Mouse (Mus musculus) limb, embryonic 10.5 days (tissue): ENCODE measurements around the gene Cpne5. TPM values are rescaled to one million over a fixed set of nuclear protein-coding genes. Genes with fewer than 3 reads are reported as not detected.

Experiments
- DNase-seq: peaks from one replicate; pipeline ENCODE4 v3.0.0-alpha.2; 2017; ENCODE audit warnings: low spot score
- H3K27ac ChIP-seq: fragments of 300-500 bp; sonication (generic); 2 replicates; pipeline ENCODE4 v1.5.1; 2016; ENCODE audit warnings: mild to moderate bottlenecking
- H3K27me3 ChIP-seq: fragments of 300-500 bp; sonication (generic); 2 replicates; pipeline ENCODE4 v1.6.1; 2016; ENCODE audit warnings: low read depth, mild to moderate bottlenecking; ENCODE audit not compliant: poor library complexity, severe bottlenecking
- H3K36me3 ChIP-seq: fragments of 300-500 bp; sonication (generic); 2 replicates; pipeline ENCODE4 v1.6.1; 2016; ENCODE audit warnings: mild to moderate bottlenecking, moderate library complexity
- H3K4me1 ChIP-seq: fragments of 300-500 bp; sonication (generic); 2 replicates; pipeline ENCODE4 v1.6.1; 2016
- H3K4me3 ChIP-seq: fragments of 300-500 bp; sonication (generic); 2 replicates; pipeline ENCODE4 v1.5.1; 2016; ENCODE audit warnings: mild to moderate bottlenecking, moderate library complexity
- H3K9me3 ChIP-seq: fragments of 300-500 bp; sonication (generic); replicated peaks from 2 replicates; pipeline ENCODE4 v1.6.1; 2016; ENCODE audit warnings: mild to moderate bottlenecking
- WGBS: fragments of 180-500 bp; shearing (Covaris S2); methylation state at CpG from one replicate; pipeline ENCODE4 v1.1.7; 2016; 5-methylcytosine and 5-hydroxymethylcytosine counted together
- polyA plus RNA-seq: library from polyadenylated mRNA; unstranded; fragments of >200 nt; fragmentation: Nextera tagmentation; extraction: Ambion mirVana; gene quantifications from 2 replicates; pipeline ENCODE4 v1.2.1, GENCODE M21; 2016

Cpne5 gene
- polyA plus RNA-seq, 1 experiment from 2014 or later, result 2.0 TPM

DNA sequence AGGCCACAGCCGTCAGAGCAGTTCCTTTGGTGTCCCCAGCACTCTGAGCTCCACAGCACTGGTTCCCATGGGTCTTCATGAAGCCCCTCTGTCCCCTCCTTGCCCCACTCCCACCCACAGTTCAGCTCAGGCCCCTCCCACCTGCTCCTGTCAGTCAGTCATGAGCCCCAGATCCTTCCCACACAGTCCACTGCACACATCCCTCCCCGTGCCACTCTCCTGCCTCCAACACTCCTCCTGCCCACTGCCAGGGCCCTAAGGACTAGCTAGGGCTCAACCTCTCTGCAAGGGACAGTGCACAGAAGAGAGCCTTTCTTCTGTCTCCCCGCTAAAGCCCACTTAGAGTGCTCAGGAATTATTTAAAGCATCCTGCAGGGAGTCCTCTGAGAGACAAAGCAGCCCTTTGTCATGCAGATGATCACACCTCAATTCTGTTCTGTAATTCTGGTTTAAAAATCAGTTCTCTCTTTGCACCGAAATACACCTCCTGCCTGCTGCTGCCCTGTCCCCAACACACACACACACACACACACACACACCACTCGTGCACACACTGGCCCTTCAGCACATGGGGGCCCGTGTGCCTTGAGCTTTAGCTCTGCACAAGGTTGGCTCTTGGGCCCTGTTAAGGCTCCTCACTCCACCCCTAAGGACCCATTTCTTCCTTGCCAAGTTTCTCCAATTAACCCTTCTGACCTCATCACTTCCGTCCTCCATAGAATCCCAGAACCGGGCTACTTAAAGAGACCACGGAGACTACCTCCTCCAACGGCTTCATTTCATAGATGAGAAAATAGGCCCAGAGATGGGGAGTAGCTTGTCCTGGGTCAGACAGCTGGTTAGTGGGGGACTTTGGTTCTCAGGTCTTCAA is 50.7 kb downstream of the Cpne5 start:
- 28% methylated on average over 10 of the region's 10 CpGs for WGBS
- no peaks in the 10 kb centered on the region for H3K36me3 ChIP-seq
- H3K9me3 ChIP-seq, result no peaks in the 10 kb centered on the region
- peak overlapping the region; percentile 80 for H3K27ac ChIP-seq
- DNase-seq, result no peak
- H3K4me1 ChIP-seq, result peaks cover 75% of the 10 kb centered on the region
- H3K27me3 ChIP-seq, result peaks cover 13% of the 10 kb centered on the region; the same call in 1 of the 2 replicates
- H3K4me3 ChIP-seq, result 0 out of 2 replicates have a peak overlapping the region, but pooled peaks have one; percentile 7

DNA sequence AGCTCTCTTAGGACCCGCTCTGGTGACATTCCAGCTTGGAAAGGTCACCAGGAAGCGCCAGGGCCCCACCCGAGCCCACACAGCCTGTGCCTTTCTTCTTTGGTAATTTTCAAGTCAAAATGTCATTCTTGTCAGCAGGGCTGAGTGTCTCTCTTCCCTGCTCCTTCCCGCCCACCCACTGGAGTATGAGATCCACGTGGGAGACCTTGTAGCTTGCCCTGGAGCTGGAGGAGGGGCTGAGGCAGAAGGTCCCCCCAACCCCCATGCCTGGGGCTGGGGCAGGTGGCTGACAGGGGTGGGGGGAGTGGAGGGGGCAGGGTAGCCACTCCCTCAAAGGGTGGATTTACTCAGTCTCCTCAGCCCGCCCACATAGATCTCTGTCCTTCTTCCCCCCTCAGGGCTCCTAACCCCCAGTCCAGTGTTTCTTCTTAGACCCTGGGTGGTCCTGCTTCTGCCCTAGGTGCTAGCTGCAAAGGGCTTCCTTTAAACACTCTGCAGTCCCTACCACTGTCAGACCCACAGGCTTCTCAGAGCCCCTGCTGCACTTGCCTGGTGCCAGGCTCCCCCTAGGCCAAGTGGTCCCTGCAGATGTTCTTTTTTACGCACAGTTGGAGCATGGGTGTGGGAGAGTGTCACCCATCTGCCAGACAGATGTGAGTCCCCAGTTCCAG is 52.5 kb downstream of the Cpne5 start:
- Histone ChIP-seq H3K36me3 (no peaks in the 10 kb centered on the region), H3K27me3 (peaks cover 13% of the 10 kb centered on the region; the same call in 1 of the 2 replicates), H3K4me1 (peaks cover 73% of the 10 kb centered on the region), H3K9me3 (no peaks in the 10 kb centered on the region), H3K27ac (peak overlapping the region; percentile 73), H3K4me3 (no peak overlapping the region)
- 41% methylated on average over 7 of the region's 7 CpGs for WGBS
- no peak for DNase-seq

GRCm38 (mm10) chr17:29183162-29183561 is 54.8 kb downstream of the Cpne5 start:
- no peaks in the 10 kb centered on the region for H3K36me3 ChIP-seq
- no peak overlapping the region for H3K27ac ChIP-seq
- H3K4me3 ChIP-seq, result no peak overlapping the region
- no peak for DNase-seq
- no peaks in the 10 kb centered on the region for H3K9me3 ChIP-seq
- peaks cover 61% of the 10 kb centered on the region for H3K4me1 ChIP-seq
- H3K27me3 ChIP-seq, result peaks cover 7% of the 10 kb centered on the region; the same call in 1 of the 2 replicates
- WGBS, result 60% methylated on average over 11 of the region's 11 CpGs

DNA sequence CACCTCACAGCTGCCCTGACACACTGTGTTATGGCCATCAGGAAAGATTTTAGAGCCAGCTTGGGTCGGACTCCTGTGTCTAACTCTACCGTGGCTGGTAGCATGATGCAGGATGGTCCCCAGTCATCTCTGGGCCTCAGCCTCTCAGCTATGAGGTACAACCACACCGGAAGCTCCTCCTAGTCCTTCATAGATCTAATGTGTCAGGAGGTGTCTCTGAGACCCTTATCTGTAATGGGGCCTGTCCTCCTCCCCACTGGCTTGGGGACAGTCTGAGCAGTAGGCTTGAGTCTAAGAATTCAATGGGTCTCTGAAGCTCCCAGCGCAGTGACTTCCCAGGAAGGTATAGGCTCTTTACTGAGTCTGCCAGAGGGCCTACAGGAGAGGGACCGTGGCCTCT is 56.2 kb downstream of the Cpne5 start:
- Histone ChIP-seq H3K4me1 (peaks cover 50% of the 10 kb centered on the region), H3K9me3 (no peaks in the 10 kb centered on the region), H3K27me3 (peaks cover 7% of the 10 kb centered on the region; the same call in 1 of the 2 replicates), H3K27ac (no peak overlapping the region; the same call in 1 of the 2 replicates), H3K36me3 (no peaks in the 10 kb centered on the region), H3K4me3 (no peak overlapping the region)
- DNase-seq, result no peak
- 87% methylated on average over 5 of the region's 5 CpGs for WGBS

DNA sequence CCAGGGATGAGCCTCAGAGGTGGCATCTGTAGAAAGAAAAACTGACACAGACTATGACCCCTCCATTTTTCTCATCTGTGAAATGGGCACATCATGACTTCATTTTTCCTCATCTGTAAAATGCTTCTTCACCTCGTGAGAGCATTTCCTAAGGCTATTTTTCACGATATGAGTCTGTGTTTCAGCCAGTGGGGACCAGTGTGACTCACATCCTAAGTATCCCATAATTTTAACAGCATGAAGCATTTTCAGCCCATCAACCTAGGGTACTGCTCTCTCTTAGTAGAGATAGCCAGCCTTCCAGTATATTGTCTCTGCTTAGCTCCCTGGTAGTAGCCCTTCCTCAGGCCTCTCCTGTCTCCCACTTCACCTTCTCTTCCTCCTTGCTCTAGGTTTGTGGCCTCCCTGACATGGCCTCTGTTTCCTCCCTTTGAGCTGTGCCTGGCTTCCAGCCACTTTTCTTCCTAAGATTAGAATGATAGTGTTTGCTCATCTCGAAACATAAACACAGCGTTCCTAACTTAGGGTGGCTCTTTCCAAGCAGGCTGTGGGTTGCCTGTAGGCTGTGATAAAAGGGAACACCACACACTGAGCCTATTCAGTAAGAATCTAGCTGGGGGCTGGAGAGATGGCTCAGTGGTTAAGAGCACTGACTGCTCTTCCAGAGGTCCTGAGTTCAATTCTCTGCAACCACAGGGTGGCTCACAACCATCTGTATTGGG is 57.4 kb downstream of the Cpne5 start:
- Histone ChIP-seq H3K27me3 (peaks cover 7% of the 10 kb centered on the region; the same call in 1 of the 2 replicates), H3K27ac (no peak overlapping the region), H3K4me1 (peaks cover 50% of the 10 kb centered on the region), H3K9me3 (no peaks in the 10 kb centered on the region), H3K4me3 (no peak overlapping the region), H3K36me3 (no peaks in the 10 kb centered on the region)
- 85% methylated on average over 4 of the region's 4 CpGs for WGBS
- no peak for DNase-seq

- WGBS, result 85% methylated on average over 6 of the region's 6 CpGs
- Histone ChIP-seq H3K27ac (no peak overlapping the region), H3K36me3 (no peaks in the 10 kb centered on the region), H3K4me1 (peaks cover 43% of the 10 kb centered on the region), H3K4me3 (no peak overlapping the region), H3K27me3 (peaks cover 7% of the 10 kb centered on the region; the same call in 1 of the 2 replicates), H3K9me3 (no peaks in the 10 kb centered on the region)
- no peak for DNase-seq
Measured at GRCm38 (mm10) chr17:29179917-29180316, 58.0 kb downstream of the Cpne5 start.

- Histone ChIP-seq H3K36me3 (no peaks in the 10 kb centered on the region), H3K27me3 (peaks cover 7% of the 10 kb centered on the region; the same call in 1 of the 2 replicates), H3K4me1 (peaks cover 38% of the 10 kb centered on the region), H3K9me3 (no peaks in the 10 kb centered on the region), H3K27ac (peak overlapping the region; percentile 50; the same call in 1 of the 2 replicates), H3K4me3 (no peak overlapping the region)
- WGBS, result 73% methylated on average over 9 of the region's 9 CpGs
- no peak for DNase-seq
Measured at GRCm38 (mm10) chr17:29178503-29179059, 59.4 kb downstream of the Cpne5 start.

DNA sequence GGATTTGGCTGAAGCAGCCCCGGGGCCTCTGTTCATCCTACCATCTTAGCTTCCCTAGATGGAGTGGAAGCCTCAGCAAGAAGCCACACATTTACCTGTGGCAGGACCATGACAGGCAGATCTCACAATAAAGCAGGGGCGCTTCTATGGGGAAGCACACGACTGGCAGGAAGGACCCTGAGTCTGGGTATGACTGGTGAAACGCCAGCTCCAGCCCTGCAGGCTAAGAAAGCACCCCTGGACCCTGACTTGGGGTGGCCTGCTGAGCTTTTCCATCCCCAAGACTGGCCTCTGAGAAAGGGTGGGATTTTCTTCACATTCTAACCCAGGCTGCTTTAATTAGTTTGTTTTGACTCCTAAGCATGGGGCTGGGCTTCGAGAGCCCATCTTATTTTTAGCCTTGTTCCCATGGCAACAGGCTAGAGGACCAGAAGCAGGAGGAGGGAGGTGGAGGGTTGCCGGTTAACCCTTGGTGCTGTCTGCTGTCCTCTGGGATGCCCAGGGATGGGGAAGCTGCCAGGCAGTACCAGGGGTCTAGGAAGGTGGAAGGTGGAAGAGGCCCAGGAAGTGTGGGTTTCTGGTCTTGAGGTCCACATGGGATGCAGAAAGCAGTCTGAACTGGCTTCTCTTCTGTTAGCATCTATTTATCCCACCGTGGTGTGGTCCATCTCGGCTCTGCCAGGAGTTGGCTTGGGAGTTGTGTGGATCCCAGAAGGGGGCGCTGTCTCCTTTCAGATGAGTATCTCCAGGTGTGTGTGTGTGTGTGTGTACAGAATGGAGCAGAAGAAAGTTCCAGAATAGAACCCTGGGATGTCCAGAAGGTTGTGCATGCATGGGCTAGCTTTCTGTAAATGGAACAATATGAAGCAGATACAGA is 61.3 kb downstream of the Cpne5 start:
- Histone ChIP-seq H3K27me3 (no peaks in the 10 kb centered on the region), H3K36me3 (no peaks in the 10 kb centered on the region), H3K27ac (peak overlapping the region; percentile 47), H3K9me3 (no peaks in the 10 kb centered on the region), H3K4me3 (no peak overlapping the region), H3K4me1 (peaks cover 33% of the 10 kb centered on the region)
- WGBS, result 26% methylated on average over 9 of the region's 9 CpGs
- peak; percentile 80 for DNase-seq

GRCm38 (mm10) chr17:29175693-29176092 is 62.3 kb downstream of the Cpne5 start:
- Histone ChIP-seq H3K9me3 (no peaks in the 10 kb centered on the region), H3K27ac (peak overlapping the region; percentile 47; the same call in 1 of the 2 replicates), H3K4me1 (peaks cover 38% of the 10 kb centered on the region), H3K36me3 (no peaks in the 10 kb centered on the region), H3K27me3 (no peaks in the 10 kb centered on the region), H3K4me3 (no peak overlapping the region)
- 78% methylated on average over 3 of the region's 3 CpGs for WGBS
- no peak for DNase-seq

GRCm38 (mm10) chr17:29173165-29173564 is 64.8 kb downstream of the Cpne5 start:
- no peaks in the 10 kb centered on the region for H3K36me3 ChIP-seq
- no peak overlapping the region for H3K4me3 ChIP-seq
- H3K4me1 ChIP-seq, result peaks cover 27% of the 10 kb centered on the region
- no peaks in the 10 kb centered on the region for H3K9me3 ChIP-seq
- 79% methylated on average over 8 of the region's 8 CpGs for WGBS
- H3K27me3 ChIP-seq, result 0 out of 2 replicates have a peak, but pooled peaks cover under 1% of the 10 kb centered on the region
- no peak for DNase-seq
- no peak overlapping the region for H3K27ac ChIP-seq

DNA sequence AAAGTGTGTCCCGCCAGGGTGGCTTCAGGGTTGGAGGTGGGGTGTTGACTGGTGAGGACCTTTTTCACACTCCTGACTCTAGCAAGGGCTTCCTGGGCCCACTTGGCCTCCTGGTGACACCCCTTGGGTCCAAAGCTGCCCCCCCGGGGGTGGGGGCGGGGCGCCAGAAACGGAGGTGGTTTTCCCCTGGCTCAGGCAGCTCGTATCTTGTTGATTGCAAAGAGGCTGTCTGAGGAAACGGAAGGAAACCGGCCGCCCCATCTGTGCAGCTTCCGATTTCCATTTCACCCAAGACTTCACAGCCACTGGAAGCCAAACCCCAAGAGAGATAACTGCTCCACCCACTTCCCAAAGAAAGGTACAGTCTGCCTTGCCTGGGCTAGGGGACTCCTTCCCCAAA is 65.9 kb downstream of the Cpne5 start:
- no peak for DNase-seq
- WGBS, result 47% methylated on average over 10 of the region's 10 CpGs
- H3K9me3 ChIP-seq, result no peaks in the 10 kb centered on the region
- H3K27ac ChIP-seq, result 0 out of 2 replicates have a peak overlapping the region, but pooled peaks have one; percentile 14
- no peak overlapping the region for H3K4me3 ChIP-seq
- 0 out of 2 replicates have a peak, but pooled peaks cover 11% of the 10 kb centered on the region for H3K27me3 ChIP-seq
- H3K4me1 ChIP-seq, result peaks cover 27% of the 10 kb centered on the region
- H3K36me3 ChIP-seq, result no peaks in the 10 kb centered on the region
